Mouse (Mus musculus) gastrocnemius, postnatal 36 days (tissue): ENCODE measurements around the gene Serhl. TPM values are rescaled to one million over a fixed set of nuclear protein-coding genes. Genes with fewer than 3 reads are reported as not detected.
A peak's percentile ranks its signal among the peaks of the same experiment; 100 is the strongest.

Experiments used
- DNase-seq, 2 experiments: peaks; one replicate each; pipeline ENCODE4 v3.0.0; 2022
- intact Hi-C: fragments of 180-260 bp; cut with DNase I; formaldehyde crosslinking; loops from one replicate; pipeline ENCODE4 v1.15.1; 2025
- total RNA-seq, 2 experiments: library from RNA; stranded (reverse); gene quantifications; 2 replicates each; pipeline ENCODE4 v1.2.3; 2021

The Serhl gene
- total RNA-seq, 2 experiments from 2014 or later: 25.8 to 27.5 TPM

GRCm38 (mm10) chr15:83159823-83160222, 70.5 kb downstream of the Serhl start:
- DNase-seq: no peak
- intact Hi-C loops: loop anchor here (5.0 kb wide), 2 partner anchors 47 to 212 kb away; no protein-coding TSS in a partner anchor

- DNase-seq: no peak
- intact Hi-C loops: loop anchor here (5.0 kb wide), 1 partner anchor 212 kb away; no protein-coding TSS in a partner anchor
These were observed 71.3 kb downstream of the Serhl start for GRCm38 (mm10) chr15:83160561-83160960.

DNA sequence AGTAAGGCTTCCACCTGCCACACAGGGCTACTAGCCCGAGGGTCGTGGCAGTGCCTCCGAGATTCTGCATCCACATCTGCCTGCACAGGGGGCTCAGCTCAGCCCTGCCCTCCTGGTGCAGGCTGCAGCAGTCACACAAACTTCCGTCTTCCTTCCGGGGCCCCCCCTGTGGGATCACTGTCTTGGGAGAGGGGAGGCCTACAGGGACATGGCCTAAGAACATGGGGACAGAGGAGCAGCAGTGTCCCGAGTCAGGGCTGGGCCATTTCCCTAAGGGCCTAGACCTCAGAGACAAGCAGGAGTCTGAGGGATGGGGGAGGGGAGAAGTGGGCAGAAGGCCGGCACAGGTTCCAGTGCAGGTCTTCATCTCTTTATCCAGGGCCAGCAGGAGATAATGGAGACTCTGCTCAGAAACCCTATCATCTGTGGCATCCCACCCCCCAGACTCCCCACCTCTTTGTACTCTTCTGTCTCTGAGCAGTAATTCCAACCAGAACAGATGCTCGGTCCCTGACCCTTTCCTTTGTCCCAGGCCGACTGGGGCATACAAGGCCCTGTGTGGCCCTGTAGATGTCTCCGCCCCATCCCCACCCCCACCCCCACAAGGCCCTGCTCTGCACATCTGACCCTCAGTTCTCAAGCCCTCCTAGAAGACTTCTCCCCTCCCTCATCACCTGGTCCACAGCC, 71.9 kb downstream of the Serhl start:
- intact Hi-C loops: loop anchor here (5.0 kb wide), 1 partner anchor 211 kb away; no protein-coding TSS in a partner anchor
- DNase-seq: no peak

DNA sequence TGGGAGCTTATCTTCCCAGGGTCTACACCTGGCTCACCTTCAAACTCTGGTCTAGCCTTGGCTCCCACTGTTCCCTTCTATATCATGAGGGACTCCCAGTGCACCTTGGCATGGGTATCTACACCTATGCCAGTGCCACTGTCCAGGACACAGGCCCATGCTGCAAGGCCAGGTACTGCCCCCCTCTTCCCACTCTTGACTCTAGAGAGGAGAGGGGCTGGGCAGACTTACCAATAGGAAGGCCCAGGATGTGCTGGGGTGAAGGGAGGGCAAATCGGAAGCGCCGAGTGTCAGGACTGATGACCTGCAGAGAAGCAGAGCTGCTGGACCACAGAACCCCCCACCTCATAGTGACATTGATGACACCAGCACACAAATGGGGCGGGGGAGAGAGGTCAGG, 72.7 kb downstream of the Serhl start:
- intact Hi-C loops: loop anchor here (5.0 kb wide), 1 partner anchor 210 kb away; no protein-coding TSS in a partner anchor
- DNase-seq: no peak

DNA sequence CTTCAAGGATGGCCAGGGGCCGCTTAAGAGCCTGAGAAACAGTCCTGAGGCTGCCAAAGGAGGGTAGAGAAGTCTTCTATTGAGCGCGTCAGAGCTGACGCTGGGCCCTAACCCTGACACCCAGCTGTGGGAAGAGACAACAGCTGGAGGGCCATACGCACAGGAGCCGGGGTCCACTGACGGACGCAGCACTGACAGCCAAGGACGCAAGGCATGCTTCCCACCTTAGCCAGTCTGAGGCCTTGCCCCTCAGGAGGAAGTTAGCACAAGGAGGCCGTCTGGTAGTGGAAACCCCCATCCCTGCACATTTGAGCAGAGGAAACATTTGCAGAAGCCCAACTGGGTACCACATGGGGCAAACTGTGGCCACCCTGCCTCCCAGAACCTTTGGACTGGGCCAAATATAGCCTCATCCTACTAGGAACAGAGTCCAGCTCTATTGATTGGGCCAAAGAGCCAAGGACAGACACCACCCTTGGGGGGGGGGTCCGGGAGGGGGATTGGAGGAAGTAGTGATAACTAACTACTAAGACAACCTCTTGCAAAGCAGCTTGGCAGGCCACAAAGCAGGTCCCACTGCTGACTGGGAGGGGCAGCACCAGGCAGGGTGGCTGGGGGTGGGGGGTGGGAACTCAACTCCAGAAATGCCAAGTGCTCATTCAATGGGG, 73.6 kb downstream of the Serhl start:
- intact Hi-C loops: loop anchor here (5.0 kb wide), 1 partner anchor 209 kb away; no protein-coding TSS in a partner anchor

GRCm38 (mm10) chr15:83164971-83165471, 75.7 kb downstream of the Serhl start:
- intact Hi-C loops: loop anchor here (5.0 kb wide), 2 partner anchors 207 to 357 kb away; no protein-coding TSS in a partner anchor
- DNase-seq: peak in 1 of 2 experiments; percentile 70

More for the DNA sequence above, 73.6 kb downstream of the Serhl start:
- no peak for DNase-seq

- DNase-seq: no peak
- intact Hi-C loops: loop anchor here (5.0 kb wide), 1 partner anchor 357 kb away; no protein-coding TSS in a partner anchor
These were observed 76.4 kb downstream of the Serhl start for GRCm38 (mm10) chr15:83165526-83166315.

Other genes with a start within 250 kb of the Serhl start
- gene Tcf20, start 101.6 kb upstream of the Serhl start, total RNA-seq: 10 to 100 TPM; 24.8 to 27.8 TPM
- gene Nfam1, start 56.2 kb upstream of the Serhl start, total RNA-seq: 1 to 10 TPM in 1 of 2 experiments, under 1 TPM in 1; 0.28 to 1.0 TPM
- gene Rrp7a, start 33.3 kb downstream of the Serhl start, total RNA-seq: 10 to 100 TPM; 33.6 to 40.4 TPM
- gene Poldip3, start 59.9 kb downstream of the Serhl start, total RNA-seq: 10 to 100 TPM; 14.1 to 16.9 TPM
- 10 to 100 TPM; 41.8 to 54.2 TPM for gene Cyb5r3, start 83.1 kb downstream of the Serhl start, total RNA-seq
- 1 to 10 TPM; 2.4 to 3.5 TPM for gene A4galt, start 162.3 kb downstream of the Serhl start, total RNA-seq